Mouse (Mus musculus): ENCODE results near the gene Lyl1. TPM values are rescaled to one million over a fixed set of nuclear protein-coding genes. Genes with fewer than 3 reads are reported as not detected.

Lyl1 gene
- polyA plus RNA-seq, 1 experiment from 2014 or later: 13.7 TPM

DNA sequence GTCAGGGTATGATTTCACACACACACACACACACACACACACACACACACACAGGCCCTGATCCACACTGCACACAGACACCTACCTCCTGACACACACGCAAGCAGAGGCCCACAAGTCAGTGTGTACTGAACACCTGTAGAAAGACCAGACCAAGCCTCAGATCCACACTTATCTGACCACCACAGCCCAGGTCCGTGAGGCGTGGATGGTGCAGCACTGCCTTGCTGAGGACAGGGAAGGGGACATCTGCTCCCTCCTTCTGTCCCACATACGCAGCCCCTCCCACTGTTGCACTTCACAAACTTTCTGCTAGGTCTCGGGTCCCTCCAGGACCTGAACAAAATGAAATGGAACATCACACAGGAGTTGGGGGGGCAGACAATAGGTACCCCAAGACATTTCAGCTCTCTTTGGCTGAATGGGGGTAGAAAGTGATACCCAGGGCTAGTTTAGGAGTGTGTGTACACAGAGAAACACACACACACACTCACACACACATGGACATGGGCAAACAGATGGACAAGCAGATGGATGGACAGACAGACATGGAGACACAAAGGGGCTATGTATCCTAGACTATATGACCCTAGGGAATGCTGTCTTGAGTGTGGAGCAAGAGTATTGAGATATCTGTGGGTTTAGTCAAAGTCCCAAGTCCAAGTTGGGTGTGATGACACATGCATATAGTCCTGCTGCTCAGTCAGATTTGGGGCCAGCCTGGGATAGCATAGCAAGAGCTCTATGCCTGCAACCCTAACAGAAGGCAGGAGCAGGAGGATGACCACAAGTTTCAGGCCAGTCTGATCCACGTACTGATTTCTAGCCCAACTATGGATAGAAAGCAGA, 51.7 kb downstream of the Lyl1 start:
- Histone ChIP-seq H3K27ac (replicated peaks in 1 of 2; ENCODE audit: control insufficient read depth in 1 of 2, insufficient read depth in 1 of 2, low read depth in 2 of 2, low read length in 2 of 2) (no peak overlapping the region), H3K4me2 (ENCODE audit: low read length) (no peak overlapping the region), H3K9me3 (ENCODE audit: control insufficient read depth, low read length) (no peaks in the 10 kb centered on the region), H3K4me3 (ENCODE audit: control insufficient read depth in 1 of 2, insufficient read depth in 1 of 2, low read depth in 1 of 2, low read length in 2 of 2) (no peak overlapping the region), H3K4me1 (ENCODE audit: control insufficient read depth in 2 of 2, insufficient read depth in 2 of 2, low read length in 2 of 2) (peaks cover 11 to 20% of the 10 kb centered on the region in 2 experiments), H3K36me3 (ENCODE audit: control insufficient read depth, insufficient read depth, low read length) (peaks cover 11% of the 10 kb centered on the region; the same call in 1 of the 2 replicates), H3K9ac (ENCODE audit: low read length) (no peak overlapping the region), H3K27me3 (ENCODE audit: control insufficient read depth, insufficient read depth, low read length) (no peaks in the 10 kb centered on the region)
- 73% methylated on average over 6 of the region's 6 CpGs for WGBS
- ATAC-seq (ENCODE audit: insufficient number of reproducible peaks, insufficient read depth, low FRiP score, low read depth): peak; percentile 20; the same call in 1 of the 2 replicates

Other genes with a start within 250 kb of the Lyl1 start
- gene Ier2, start 38.6 kb upstream of the Lyl1 start, polyA plus RNA-seq (2014; fragmentation: Nextera tagmentation; extraction: Ambion mirVana): 36.4 and 43.8 TPM in 2 replicates
- gene Trmt1, start 15.2 kb upstream of the Lyl1 start, polyA plus RNA-seq (2014; fragmentation: Nextera tagmentation; extraction: Ambion mirVana): 46.1 and 50.0 TPM in 2 replicates
- 15.1 and 17.4 TPM in 2 replicates for gene Nacc1, start 13.6 kb upstream of the Lyl1 start, polyA plus RNA-seq (2014; fragmentation: Nextera tagmentation; extraction: Ambion mirVana)
- 5.2 and 5.9 TPM in 2 replicates for gene G430095P16Rik, start 21.6 kb downstream of the Lyl1 start, polyA plus RNA-seq (2014; fragmentation: Nextera tagmentation; extraction: Ambion mirVana)
- 16.3 and 16.8 TPM in 2 replicates for gene Nfix, start 98.9 kb downstream of the Lyl1 start, polyA plus RNA-seq (2014; fragmentation: Nextera tagmentation; extraction: Ambion mirVana)
- gene Dand5, start 121.4 kb downstream of the Lyl1 start, polyA plus RNA-seq (2014; fragmentation: Nextera tagmentation; extraction: Ambion mirVana): 5.9 and 6.6 TPM in 2 replicates
- 49.9 and 53.0 TPM in 2 replicates for gene Gadd45gip1, start 130.1 kb downstream of the Lyl1 start, polyA plus RNA-seq (2014; fragmentation: Nextera tagmentation; extraction: Ambion mirVana)
- gene Rad23a, start 139.2 kb downstream of the Lyl1 start, polyA plus RNA-seq (2014; fragmentation: Nextera tagmentation; extraction: Ambion mirVana): 122 and 125 TPM in 2 replicates
- 500 and 527 TPM in 2 replicates for gene Calr, start 145.5 kb downstream of the Lyl1 start, polyA plus RNA-seq (2014; fragmentation: Nextera tagmentation; extraction: Ambion mirVana)
- gene Farsa, start 155.5 kb downstream of the Lyl1 start, polyA plus RNA-seq (2014; fragmentation: Nextera tagmentation; extraction: Ambion mirVana): 47.6 and 50.7 TPM in 2 replicates
- gene Syce2, start 170.7 kb downstream of the Lyl1 start, polyA plus RNA-seq (2014; fragmentation: Nextera tagmentation; extraction: Ambion mirVana): 23.7 and 25.2 TPM in 2 replicates
- 34.0 and 38.6 TPM in 2 replicates for gene Gcdh, start 192.5 kb downstream of the Lyl1 start, polyA plus RNA-seq (2014; fragmentation: Nextera tagmentation; extraction: Ambion mirVana)
- 1.8 and 2.5 TPM in 2 replicates for gene Klf1, start 200.5 kb downstream of the Lyl1 start, polyA plus RNA-seq (2014; fragmentation: Nextera tagmentation; extraction: Ambion mirVana)
- gene Dnase2a, start 207.1 kb downstream of the Lyl1 start, polyA plus RNA-seq (2014; fragmentation: Nextera tagmentation; extraction: Ambion mirVana): 4.5 and 5.5 TPM in 2 replicates
- gene Mast1, start 235.9 kb downstream of the Lyl1 start, polyA plus RNA-seq (2014; fragmentation: Nextera tagmentation; extraction: Ambion mirVana): 0.08 and 0.23 TPM in 2 replicates
- 0.12 TPM in 1 of 2 replicates, not detected in the other for gene Rtbdn, start 245.5 kb downstream of the Lyl1 start, polyA plus RNA-seq (2014; fragmentation: Nextera tagmentation; extraction: Ambion mirVana)

All from heart, embryonic 14.5 days (tissue).